Mouse (Mus musculus): ENCODE measurements around the gene Pld3.

- TF ChIP-seq CTCF (conservative IDR thresholded peaks at IDR 0.05; ENCODE audit: insufficient read depth, insufficient read length, low read depth, low read length) (no peak), POLR2A (IDR thresholded peaks at IDR 0.05; ENCODE audit: low read depth, low read length) (no peak)
These were observed 29.2 kb downstream of the Pld3 start for GRCm38 (mm10) chr7:27523805-27524204.

Measured in kidney, adult 2 months (tissue).